Mouse (Mus musculus): ENCODE measurements around the gene Wdhd1.

DNA sequence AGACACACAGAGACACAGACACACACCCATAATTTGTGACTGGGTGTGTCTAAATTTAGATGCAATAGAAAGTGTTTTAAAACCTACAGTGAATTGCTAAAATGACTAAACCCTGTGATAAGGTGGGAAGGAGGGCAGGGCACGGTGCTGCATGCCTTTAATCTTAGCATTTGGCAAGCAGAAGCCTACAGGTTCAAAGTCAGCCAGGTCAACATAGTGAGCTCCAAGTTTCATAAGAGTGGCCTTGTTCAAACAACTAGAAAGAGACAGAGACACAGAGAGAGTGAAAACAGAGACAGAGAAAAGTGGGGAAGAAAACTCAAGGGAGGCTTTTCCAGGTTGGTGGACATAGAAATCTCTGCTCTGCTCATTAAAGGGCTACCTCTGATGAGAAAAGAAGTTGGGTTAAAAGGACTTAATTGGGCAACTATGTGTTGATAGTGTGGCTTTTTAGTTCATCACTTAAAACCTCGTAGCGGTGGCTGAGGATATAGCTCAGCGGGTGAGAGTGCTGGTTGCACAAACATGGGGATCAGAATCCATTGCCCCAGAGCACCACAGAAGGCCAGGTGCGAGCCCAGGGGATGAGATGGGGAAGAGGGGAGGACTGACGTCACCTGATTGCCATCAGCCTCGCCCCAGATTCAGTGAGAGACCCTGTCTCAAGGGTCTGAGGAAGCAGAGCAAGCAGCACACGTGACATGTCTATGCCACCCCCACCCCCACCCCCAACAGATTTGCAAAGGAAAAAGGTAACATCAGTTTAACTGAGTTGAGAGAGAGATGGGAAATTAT is 56.2 kb downstream of the Wdhd1 start:
- TF ChIP-seq POLR2A (IDR thresholded peaks at IDR 0.05; ENCODE audit: control insufficient read depth in 1 of 2, insufficient read depth in 1 of 2, low read depth in 1 of 2, low read length in 2 of 2, poor library complexity in 1 of 2) (no peak), SMC3 (IDR thresholded peaks at IDR 0.05; ENCODE audit: low read depth, low read length) (no peak), GATA1 (IDR thresholded peaks at IDR 0.05; ENCODE audit: low read depth, low read length) (no peak), ELF1 (IDR thresholded peaks at IDR 0.05; ENCODE audit: low read depth, low read length) (no peak), CTCF (IDR thresholded peaks at IDR 0.05 in 2 of 3, conservative IDR thresholded peaks at IDR 0.05 in 1 of 3; ENCODE audit: control insufficient read depth in 1 of 3, insufficient read depth in 1 of 3, low read depth in 2 of 3, low read length in 3 of 3, poor library complexity in 1 of 3, severe bottlenecking in 1 of 3) (no peak), MAX (IDR thresholded peaks at IDR 0.05; ENCODE audit: low read length) (no peak), USF1 (IDR thresholded peaks at IDR 0.05; ENCODE audit: low read depth, low read length) (no peak), ZNF384 (IDR thresholded peaks at IDR 0.05; ENCODE audit: low read depth, low read length) (no peak), ZC3H11A (IDR thresholded peaks at IDR 0.05; ENCODE audit: low read depth, low read length) (no peak), POLR2AphosphoS5 (IDR thresholded peaks at IDR 0.05; ENCODE audit: borderline replicate concordance, low read depth, low read length) (no peak), MYC (IDR thresholded peaks at IDR 0.05; ENCODE audit: low read depth, low read length) (no peak)
